Mouse (Mus musculus) forebrain, postnatal 0 days (tissue): Measurements from ENCODE around the gene Cct3. TPM values are rescaled to one million over a fixed set of nuclear protein-coding genes. Genes with fewer than 3 reads are reported as not detected.
"Not testable (repeated sequence)": the region's sequence is repeated elsewhere in the genome, so short reads cannot be mapped to it uniquely, and the experiment has no call there.

Source experiments
- ATAC-seq: fragments of 200-750 bp; cut with Nextera tagmentation; 2 replicates; pipeline ENCODE4 v1.8.0; 2017; ENCODE audit warnings: mild to moderate bottlenecking, moderate library complexity
- DNase-seq: peaks from one replicate; pipeline ENCODE4 v3.0.0-alpha.2; 2015
- H3K27ac ChIP-seq: fragments of 300-500 bp; sonication (generic); 2 replicates; pipeline ENCODE4 v1.5.1; 2014; ENCODE audit warnings: low read depth, mild to moderate bottlenecking, antibody characterized with exemption, low read length, moderate library complexity, mixed read lengths
- H3K27me3 ChIP-seq: fragments of 300-500 bp; sonication (generic); 2 replicates; pipeline ENCODE4 v1.6.1; 2014; ENCODE audit warnings: mild to moderate bottlenecking, low read length, mixed read lengths; ENCODE audit not compliant: insufficient read depth
- H3K36me3 ChIP-seq: fragments of 300-500 bp; sonication (generic); 2 replicates; pipeline ENCODE4 v1.6.1; 2014; ENCODE audit warnings: mild to moderate bottlenecking, moderate library complexity; ENCODE audit not compliant: insufficient read depth
- H3K4me1 ChIP-seq: fragments of 300-500 bp; sonication (generic); 2 replicates; pipeline ENCODE4 v1.6.1; 2014; ENCODE audit warnings: antibody characterized with exemption; ENCODE audit not compliant: insufficient read depth
- H3K4me2 ChIP-seq: fragments of 300-500 bp; sonication (generic); 2 replicates; pipeline ENCODE4 v1.6.1; 2014; ENCODE audit warnings: low read depth, mild to moderate bottlenecking, moderate library complexity
- H3K4me3 ChIP-seq: fragments of 300-500 bp; sonication (generic); 2 replicates; pipeline ENCODE4 v1.5.1; 2014; ENCODE audit warnings: low read depth, low read length, mixed read lengths
- H3K9ac ChIP-seq: fragments of 300-500 bp; sonication (generic); 2 replicates; pipeline ENCODE4 v1.6.1; 2014; ENCODE audit warnings: mild to moderate bottlenecking
- H3K9me3 ChIP-seq: fragments of 300-500 bp; sonication (generic); 2 replicates; pipeline ENCODE4 v1.6.1; 2016; ENCODE audit warnings: low read length
- CTCF ChIP-seq: sonication (generic); IDR thresholded peaks from 2 replicates; pipeline ENCODE4 v1.5.1; 2016; ENCODE audit warnings: antibody characterized with exemption, control low read depth, low read depth
- WGBS: fragments of 180-500 bp; shearing (Covaris S2); extraction: QIAGEN DNeasy Blood & Tissue Kit; methylation state at CpG from one replicate; pipeline ENCODE4 v1.1.7; 2014; 5-methylcytosine and 5-hydroxymethylcytosine counted together
- polyA plus RNA-seq: library from polyadenylated mRNA; unstranded; fragments of >200 nt; fragmentation: Nextera tagmentation; extraction: Ambion mirVana; gene quantifications from 2 replicates; pipeline ENCODE4 v1.2.1, GENCODE M21; 2015
- total RNA-seq: library from RNA; depleted of rRNA; stranded (reverse); fragments of >200 nt; gene quantifications from 2 replicates; pipeline ENCODE4 v1.2.3, GENCODE M21; 2014

The Cct3 gene
- total and polyA plus RNA-seq, 2 experiments from 2014 or later: 373 to 440 TPM

DNA sequence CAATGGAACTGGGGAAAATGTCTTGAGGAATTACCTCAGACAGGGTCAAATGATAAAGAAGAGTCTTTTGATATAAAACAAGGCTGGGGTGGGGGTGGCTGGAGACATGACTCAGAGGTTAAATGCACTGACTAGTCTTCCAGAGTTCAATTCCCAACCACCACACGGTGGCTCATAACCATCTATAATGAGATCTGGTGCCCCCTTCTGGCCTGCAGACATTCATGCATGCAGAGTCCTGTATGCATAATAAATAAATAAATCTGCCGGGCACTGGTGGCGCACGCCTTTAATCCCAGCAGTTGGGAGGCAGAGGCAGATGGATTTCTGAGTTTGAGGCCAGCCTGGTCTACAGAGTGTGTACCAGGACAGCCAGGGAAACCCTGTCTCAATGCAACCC is 4.9 kb upstream of the Cct3 start:
- no peaks in the 10 kb centered on the region for H3K9me3 ChIP-seq
- H3K27me3 ChIP-seq: no peaks in the 10 kb centered on the region
- TF ChIP-seq CTCF: peak; percentile 55
- DNase-seq: no peak
- H3K4me3 ChIP-seq: no peak overlapping the region
- no peaks in the 10 kb centered on the region for H3K36me3 ChIP-seq
- no peak overlapping the region for H3K9ac ChIP-seq
- no peak for ATAC-seq
- no peak overlapping the region for H3K27ac ChIP-seq
- WGBS: 25% methylated on average over 4 of the region's 4 CpGs
- no peaks in the 10 kb centered on the region for H3K4me1 ChIP-seq
- H3K4me2 ChIP-seq: no peak overlapping the region

DNA sequence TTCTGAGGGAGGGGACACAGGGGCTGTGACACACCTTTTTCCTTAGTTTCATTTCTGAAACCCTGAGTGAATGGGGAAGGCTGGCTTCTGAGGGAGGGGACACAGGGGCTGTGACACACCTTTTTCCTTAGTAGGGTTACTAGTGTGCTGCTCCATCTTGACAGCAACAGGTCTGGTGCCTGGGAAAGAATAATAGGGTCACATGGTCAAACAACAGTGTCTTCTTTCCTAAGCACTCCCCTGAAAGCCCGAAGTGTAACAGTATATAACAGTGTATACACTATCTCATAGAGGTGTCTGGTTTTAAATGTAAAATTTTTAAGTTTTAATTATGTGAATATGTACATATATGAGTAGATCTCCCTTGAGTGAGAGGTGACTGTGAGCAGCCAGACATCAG is 1.6 kb upstream of the Cct3 start:
- WGBS: 72% methylated on average over 1 of the region's 1 CpGs
- not testable (repeated sequence) for ATAC-seq, H3K9me3 ChIP-seq, H3K4me3 ChIP-seq, DNase-seq, H3K27ac ChIP-seq, H3K9ac ChIP-seq, H3K36me3 ChIP-seq, H3K4me1 ChIP-seq, H3K27me3 ChIP-seq
- H3K4me2 ChIP-seq: peak overlapping the region; percentile 56

DNA sequence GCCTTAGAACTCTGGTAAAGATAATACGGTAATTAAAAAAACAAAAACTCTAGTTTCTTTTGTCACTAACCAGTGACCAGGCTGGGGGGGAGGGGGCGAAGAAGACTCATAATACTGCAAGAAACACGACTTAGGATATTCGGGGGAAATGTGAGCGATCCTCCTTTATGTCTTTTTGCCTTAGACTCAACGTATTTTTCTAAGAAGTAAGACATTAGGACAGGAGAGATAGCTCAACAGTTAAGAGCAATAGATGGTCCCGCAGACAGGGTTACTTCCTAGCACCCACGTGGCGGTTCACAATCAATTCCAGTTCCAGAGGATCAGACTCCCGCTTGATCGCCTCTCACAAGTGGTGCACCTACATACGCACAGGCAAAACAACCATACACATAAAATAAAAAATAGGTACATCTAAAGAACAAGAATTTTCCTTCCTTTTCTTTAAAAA is 781 bp upstream of the Cct3 start:
- WGBS: 1% methylated on average over 12 of the region's 12 CpGs
- H3K27me3 ChIP-seq: no peaks in the 10 kb centered on the region
- peaks cover 8% of the 10 kb centered on the region; the same call in 1 of the 2 replicates for H3K4me1 ChIP-seq
- peak overlapping the region; percentile 55 for H3K4me3 ChIP-seq
- DNase-seq (no peak), ATAC-seq (no peak; the same call in 1 of the 2 replicates)
- TF ChIP-seq CTCF: no peak
- peak overlapping the region; percentile 93 for H3K27ac ChIP-seq
- H3K9ac ChIP-seq: peak overlapping the region; percentile 61
- H3K9me3 ChIP-seq: no peaks in the 10 kb centered on the region
- H3K4me2 ChIP-seq: peak overlapping the region; percentile 56
- peaks cover 18% of the 10 kb centered on the region for H3K36me3 ChIP-seq

DNA sequence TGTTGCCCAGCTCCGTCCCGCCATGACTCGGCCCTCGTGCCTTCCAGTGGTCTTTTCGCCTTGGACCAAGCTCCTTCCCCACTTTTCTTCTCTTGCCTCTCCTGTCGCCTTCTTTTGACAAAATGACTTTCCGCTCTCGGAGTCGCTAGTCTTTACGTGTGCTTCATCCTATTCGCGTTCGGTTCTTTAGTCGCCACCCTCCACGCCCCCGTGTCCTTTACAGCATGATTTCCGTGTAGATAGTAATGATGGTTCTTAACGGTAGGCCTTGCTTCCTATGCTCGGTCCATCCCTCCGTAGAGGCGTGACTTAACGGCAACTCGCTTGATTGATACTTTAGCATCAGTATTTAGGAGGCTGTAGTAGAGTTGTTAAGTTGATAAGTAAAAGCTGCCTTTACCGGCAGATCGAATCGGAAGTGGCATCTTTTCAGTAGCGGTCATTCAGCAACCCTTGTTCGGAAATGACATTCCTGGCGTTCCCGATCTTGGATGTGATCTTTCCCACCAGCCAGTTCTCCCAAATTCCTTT is 470 bp downstream of the Cct3 start:
- Histone ChIP-seq H3K4me2 (peak overlapping the region; percentile 69), H3K9ac (peak overlapping the region; percentile 58), H3K4me1 (peaks cover 8% of the 10 kb centered on the region; the same call in 1 of the 2 replicates), H3K27me3 (no peaks in the 10 kb centered on the region), H3K27ac (peak overlapping the region; percentile 89), H3K9me3 (no peaks in the 10 kb centered on the region), H3K36me3 (peaks cover 28% of the 10 kb centered on the region), H3K4me3 (peak overlapping the region; percentile 55)
- under 1% methylated on average over 30 of the region's 30 CpGs for WGBS
- DNase-seq (no peak), ATAC-seq (peak; percentile 2; the same call in 1 of the 2 replicates)
- TF ChIP-seq CTCF: no peak

DNA sequence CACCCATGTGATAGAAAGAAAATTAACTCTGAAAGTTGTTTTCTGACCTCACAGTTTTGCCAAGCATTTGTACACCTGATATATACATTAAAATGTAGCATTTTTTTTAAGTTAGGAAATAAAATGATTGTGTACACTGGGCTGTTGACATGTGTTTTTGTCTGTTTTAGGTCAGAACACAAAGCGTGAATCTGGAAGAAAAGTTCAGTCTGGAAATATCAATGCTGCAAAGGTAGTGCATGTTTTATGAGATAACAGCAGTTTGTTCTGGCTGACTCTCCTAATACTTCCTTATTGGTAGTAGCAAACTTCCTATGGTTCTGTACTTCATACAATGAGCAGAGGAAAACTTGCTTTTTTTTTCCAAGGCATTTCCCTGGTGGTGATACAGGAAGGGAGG is 2.3 kb downstream of the Cct3 start:
- no peak overlapping the region for H3K9ac ChIP-seq
- no peaks in the 10 kb centered on the region for H3K9me3 ChIP-seq
- H3K27ac ChIP-seq: no peak overlapping the region
- ATAC-seq (no peak), DNase-seq (no peak)
- no peaks in the 10 kb centered on the region for H3K27me3 ChIP-seq
- 91% methylated on average over 1 of the region's 1 CpGs for WGBS
- H3K36me3 ChIP-seq: peaks cover 44% of the 10 kb centered on the region
- TF ChIP-seq CTCF: no peak
- H3K4me1 ChIP-seq: peaks cover 8% of the 10 kb centered on the region; the same call in 1 of the 2 replicates
- no peak overlapping the region for H3K4me3 ChIP-seq
- no peak overlapping the region for H3K4me2 ChIP-seq

DNA sequence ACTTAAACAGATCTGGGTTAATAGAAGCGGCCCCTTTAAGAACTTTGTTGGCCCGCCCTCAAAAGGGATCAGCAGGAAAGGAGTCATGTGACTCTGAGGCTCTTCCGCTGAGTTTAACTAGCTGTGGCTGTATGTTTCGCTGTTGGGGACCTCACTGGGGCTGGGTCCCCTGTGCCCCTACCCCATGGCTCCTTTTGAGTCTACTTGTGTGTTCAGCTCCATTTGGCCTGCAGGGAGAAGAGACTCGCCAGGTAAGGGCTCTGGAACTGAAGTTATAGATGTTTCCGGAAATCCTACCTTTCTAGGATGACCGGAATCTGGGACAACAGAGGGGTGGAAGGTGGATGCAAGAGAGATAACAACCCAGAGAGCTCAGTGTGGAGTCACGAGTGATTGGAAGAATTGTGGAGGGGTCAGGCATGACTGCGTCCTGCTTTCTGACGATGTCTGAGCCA is 28.1 kb downstream of the Cct3 start, which contains the start of gene Glmp:
TSS of gene Glmp (plus strand) at position 73 of the 455 bp plus-strand sequence.
- DNase-seq (peak; percentile 80), ATAC-seq (peak; percentile 94)
- Histone ChIP-seq H3K4me2 (peak within 1 kb of the TSS; percentile 79), H3K4me3 (peak within 1 kb of the TSS; percentile 60), H3K9ac (peak within 1 kb of the TSS; percentile 65), H3K4me1 (peaks cover 6% of the 10 kb centered on the region; the same call in 1 of the 2 replicates), H3K36me3 (peaks cover 39% of the 10 kb centered on the region), H3K27ac (no peak within 1 kb of the TSS), H3K27me3 (no peaks in the 10 kb centered on the region), H3K9me3 (no peaks in the 10 kb centered on the region)
- WGBS: 1% methylated on average over 10 of the region's 10 CpGs
- TF ChIP-seq CTCF: no peak

DNA sequence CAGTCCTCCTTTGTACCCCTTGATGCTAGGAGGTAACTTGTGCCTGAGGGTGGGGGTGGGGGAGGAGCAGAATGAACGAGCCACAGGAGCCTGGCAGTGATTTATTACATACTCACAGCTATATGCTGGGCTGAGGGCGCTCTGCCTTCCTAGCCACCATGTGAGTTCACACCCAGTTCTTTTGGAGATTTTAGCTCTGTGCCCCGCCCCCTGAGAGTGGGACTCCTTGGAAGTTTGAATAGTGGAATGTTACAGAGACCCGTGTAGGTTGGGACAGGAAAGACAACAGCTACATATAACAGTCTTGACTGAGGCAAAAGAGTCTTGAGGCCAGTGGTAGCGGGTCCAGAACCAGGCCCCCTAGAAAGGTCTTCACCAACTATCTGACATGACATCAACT is 32.0 kb downstream of the Cct3 start:
- 83% methylated on average over 5 of the region's 5 CpGs for WGBS
- peaks cover 6% of the 10 kb centered on the region; the same call in 1 of the 2 replicates for H3K4me1 ChIP-seq
- DNase-seq (no peak), ATAC-seq (no peak)
- no peak overlapping the region for H3K4me2 ChIP-seq
- no peak for TF ChIP-seq CTCF
- H3K36me3 ChIP-seq: peaks cover 11% of the 10 kb centered on the region; the same call in 1 of the 2 replicates
- H3K9ac ChIP-seq: no peak overlapping the region
- no peaks in the 10 kb centered on the region for H3K27me3 ChIP-seq
- H3K4me3 ChIP-seq: no peak overlapping the region
- no peaks in the 10 kb centered on the region for H3K9me3 ChIP-seq
- no peak overlapping the region for H3K27ac ChIP-seq
